Mouse (Mus musculus) c-Kit-negative CD71-positive TER-119-positive erythroid progenitor cells, embryonic 14.5 days (primary cell): ENCODE measurements around the gene Mrtfa.

Source experiments
- DNase-seq: peaks from one replicate; pipeline ENCODE4 v3.0.0-alpha.2; 2013; ENCODE audit warnings: low read depth, low spot score

Mrtfa gene

GRCm38 (mm10) chr15:81156453-81156852, 34.1 kb downstream of the Mrtfa start:
- no peak for DNase-seq

GRCm38 (mm10) chr15:81155845-81156244, 34.7 kb downstream of the Mrtfa start:
- no peak for DNase-seq

DNA sequence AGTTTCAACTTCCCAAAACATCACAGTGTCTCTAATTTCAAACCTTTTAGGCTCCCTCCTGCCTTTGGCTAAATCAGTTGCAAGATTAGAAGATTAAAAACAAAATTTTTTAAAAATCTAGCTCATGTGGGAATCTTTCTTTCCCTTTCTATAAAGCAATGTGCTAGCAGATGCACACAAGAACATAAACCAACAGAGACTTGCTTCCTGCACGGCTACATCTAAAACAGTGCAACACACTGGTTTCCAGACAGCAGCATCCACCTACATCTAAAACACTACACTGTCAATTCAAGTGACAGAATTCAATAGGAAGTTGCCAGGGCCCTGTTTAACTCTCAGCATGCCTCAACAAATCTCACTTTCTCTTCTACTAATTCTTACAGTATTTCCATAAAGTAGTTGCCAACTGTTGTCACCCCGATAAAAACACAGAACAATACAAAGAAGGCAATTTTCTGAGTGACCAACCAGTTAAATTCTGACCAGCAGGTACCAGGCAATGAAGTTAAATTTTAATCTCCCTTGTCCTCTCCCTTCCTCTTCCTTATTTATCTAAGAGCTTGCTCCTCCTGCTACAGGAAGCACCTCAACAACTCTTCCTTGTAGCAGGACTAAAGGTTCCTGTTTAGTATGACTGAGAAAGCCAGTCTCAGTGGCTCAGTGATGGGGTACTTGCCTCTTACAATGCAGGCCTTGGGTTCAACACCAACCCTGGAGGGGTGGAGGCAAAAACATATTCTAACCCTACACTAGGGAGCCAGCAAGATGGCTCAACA, 35.5 kb downstream of the Mrtfa start:
- no peak for DNase-seq

GRCm38 (mm10) chr15:81141956-81142576, 48.5 kb downstream of the Mrtfa start:
- no peak for DNase-seq

DNA sequence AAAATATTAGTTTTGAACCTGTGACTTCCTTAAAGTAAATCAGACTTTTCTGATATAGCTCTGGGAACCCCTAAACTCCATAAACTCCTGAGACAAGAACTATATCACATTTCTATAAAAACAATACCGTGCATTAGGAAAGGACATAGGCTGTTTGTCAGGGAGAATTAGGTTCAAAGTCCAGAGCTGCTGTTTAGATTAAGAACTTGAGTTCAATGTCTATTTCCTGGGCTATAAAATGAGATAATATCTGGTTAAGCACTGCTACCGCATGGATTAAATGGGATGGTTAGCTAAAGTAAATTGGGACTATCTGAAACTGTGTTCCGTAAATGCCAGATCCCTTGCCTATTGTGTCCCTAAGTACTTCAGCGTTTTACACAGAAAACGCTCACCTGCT, 50.6 kb downstream of the Mrtfa start:
- DNase-seq = no peak

GRCm38 (mm10) chr15:81137298-81137697, 53.3 kb downstream of the Mrtfa start:
- DNase-seq = no peak

- DNase-seq = no peak
Measured at GRCm38 (mm10) chr15:81133781-81134180, 56.8 kb downstream of the Mrtfa start.

- DNase-seq = no peak
Measured at GRCm38 (mm10) chr15:81131152-81131551, 59.4 kb downstream of the Mrtfa start.

DNA sequence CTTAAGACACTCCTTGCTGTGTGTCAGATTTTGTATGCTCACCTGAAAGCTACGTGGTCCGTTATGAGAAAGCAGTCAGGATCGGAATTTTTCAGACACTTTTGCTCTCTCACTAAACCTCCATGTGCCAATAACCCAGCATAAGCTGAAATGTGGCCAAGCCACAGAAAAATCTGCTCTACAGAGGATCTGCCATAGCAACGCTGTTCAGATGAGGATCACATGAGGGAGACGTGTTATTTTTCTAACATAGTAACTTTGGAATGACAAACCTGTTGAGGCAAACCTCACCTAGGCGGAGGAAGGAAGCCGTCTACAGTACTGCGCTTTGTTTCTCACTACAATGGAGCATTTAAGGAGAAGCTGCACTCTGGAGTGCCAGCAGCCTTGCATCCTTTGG, 60.6 kb downstream of the Mrtfa start:
- DNase-seq = no peak

DNA sequence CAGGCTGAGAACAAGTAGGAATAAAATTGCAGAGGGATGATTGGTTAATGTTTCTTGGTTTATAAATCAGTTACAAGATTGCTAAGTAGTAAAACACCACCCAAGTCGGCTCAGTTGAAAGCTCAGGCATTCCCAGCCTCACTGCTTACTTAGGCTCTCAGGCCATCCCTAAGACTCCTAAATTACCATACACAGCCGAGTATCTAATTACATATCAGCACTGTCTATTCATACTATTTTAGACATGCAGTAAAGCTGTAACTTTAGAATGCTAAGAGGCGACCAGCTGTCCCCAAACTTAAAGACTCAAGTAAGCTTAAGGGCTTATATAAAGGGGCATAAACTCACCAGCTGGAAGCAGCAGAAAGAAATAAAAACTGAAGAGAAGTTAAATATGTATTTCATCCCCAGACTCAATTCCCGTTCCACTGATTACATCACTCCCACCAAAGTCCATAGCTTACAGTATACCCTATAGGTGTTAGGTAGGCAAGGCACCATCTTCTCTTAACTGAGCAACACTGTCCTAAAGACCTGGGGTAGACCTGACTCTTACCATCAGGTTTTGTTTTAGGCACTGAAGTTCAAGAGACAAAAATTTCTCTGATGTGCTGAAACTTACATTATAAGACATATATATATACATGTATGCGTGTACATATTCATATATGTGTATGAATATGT, 62.3 kb downstream of the Mrtfa start:
- no peak for DNase-seq

GRCm38 (mm10) chr15:81124282-81124681, 66.3 kb downstream of the Mrtfa start:
- DNase-seq = no peak

GRCm38 (mm10) chr15:81123122-81123521, 67.4 kb downstream of the Mrtfa start:
- DNase-seq = no peak

GRCm38 (mm10) chr15:81122535-81122934, 68.0 kb downstream of the Mrtfa start:
- no peak for DNase-seq

GRCm38 (mm10) chr15:81122078-81122477, 68.5 kb downstream of the Mrtfa start:
- no peak for DNase-seq

GRCm38 (mm10) chr15:81120946-81121345, 69.6 kb downstream of the Mrtfa start:
- DNase-seq = no peak

DNA sequence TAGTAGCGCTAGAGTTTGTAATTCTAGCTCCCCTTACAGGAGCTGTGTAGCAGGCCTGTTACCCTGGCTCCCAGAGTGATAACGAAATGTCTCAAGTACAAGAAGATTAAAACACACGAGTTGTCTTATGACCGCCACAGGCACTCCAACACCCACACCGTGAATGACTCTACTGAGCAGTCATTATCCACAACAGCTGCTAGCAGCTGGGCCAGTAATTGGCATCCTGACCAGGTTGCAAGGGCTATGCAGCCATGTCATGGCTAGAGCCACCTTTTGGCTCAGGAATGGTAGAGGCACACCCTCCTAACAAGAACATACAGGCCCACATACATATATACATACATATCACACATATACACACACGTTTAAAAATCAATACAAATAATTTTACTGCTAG, 70.4 kb downstream of the Mrtfa start:
- no peak for DNase-seq

DNA sequence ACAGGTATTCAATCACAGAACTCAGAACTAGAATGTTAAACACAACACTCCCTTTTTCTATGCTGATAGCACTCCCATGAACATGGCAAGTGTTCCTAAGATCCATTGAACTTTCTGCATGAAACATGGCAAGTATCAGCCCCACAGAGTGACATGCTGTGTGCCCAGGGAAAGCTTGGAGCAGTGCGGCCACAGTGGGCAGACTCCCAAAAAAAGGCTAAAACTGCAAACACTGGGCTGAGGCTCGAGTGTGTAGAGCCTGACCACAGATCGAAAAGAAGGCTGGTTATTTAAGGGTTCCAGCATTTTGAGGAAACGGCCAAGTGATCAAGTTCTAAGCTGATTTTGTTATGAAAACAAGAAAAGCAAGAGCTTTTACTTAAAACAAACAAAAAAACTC, 72.3 kb downstream of the Mrtfa start:
- no peak for DNase-seq

GRCm38 (mm10) chr15:81112589-81112988, 78.0 kb downstream of the Mrtfa start:
- DNase-seq = no peak

DNA sequence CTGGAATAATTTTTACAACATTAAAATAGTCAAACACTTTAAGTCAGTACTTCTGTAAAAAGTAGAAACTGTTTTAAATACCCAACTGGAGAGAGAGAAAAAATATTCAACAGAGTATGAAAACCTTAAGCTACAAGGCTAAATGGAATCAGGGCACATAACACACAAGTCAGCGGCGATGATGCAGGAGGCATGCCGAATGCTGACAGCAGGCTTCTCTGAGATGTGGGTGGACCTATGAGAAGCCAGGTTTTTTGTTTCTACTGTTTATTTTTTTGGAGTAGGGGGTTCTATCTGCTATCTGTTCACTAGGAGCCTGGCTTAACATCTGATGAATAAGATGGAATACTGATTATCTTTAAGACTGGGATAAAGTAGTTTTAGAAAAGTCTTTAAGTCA, 80.2 kb downstream of the Mrtfa start:
- no peak for DNase-seq

- no peak for DNase-seq
Measured at GRCm38 (mm10) chr15:81105962-81106361, 84.6 kb downstream of the Mrtfa start.

- no peak for DNase-seq
Measured at GRCm38 (mm10) chr15:81104585-81105259, 85.8 kb downstream of the Mrtfa start.

- no peak for DNase-seq
Measured at GRCm38 (mm10) chr15:81103500-81103899, 87.1 kb downstream of the Mrtfa start.
